Mouse (Mus musculus): ENCODE data around the gene Utrn. TPM values are rescaled to one million over a fixed set of nuclear protein-coding genes. Genes with fewer than 3 reads are reported as not detected.

Utrn gene
- total and polyA plus RNA-seq, 3 experiments: 9.4 to 115 (median 71.5) TPM

DNA sequence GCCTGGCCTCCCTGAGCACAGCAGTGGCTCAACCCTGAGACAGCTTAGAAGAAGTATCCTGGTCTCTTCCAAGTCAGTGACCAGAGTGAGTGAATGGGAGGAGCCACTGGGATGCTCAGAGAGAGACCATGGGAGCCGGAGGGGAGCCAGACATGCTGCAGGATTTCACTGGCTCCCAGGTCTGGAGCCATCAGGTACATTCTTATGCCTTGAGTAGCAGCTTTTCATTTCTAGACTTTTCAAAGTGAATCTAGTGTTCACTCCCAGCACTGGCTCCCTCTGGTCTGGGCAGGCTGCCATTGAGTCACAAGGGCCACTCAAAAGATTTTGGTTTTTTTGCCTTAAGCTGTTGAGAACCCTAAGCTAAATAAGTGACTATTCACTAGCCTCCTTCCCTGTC lies 31.5 kb downstream of the Utrn start:
- DNase-seq (ENCODE audit: low spot score): no peak
- Histone ChIP-seq H3K36me3 (replicated peaks) (peaks cover 55% of the 10 kb centered on the region), H3K4me1 (ENCODE audit: insufficient read depth, low read depth, low read length) (peaks cover 35% of the 10 kb centered on the region), H3K4me3 (ENCODE audit: low read depth, low read length) (no peak overlapping the region), H3K27me3 (ENCODE audit: insufficient read depth, low read length) (no peaks in the 10 kb centered on the region), H3K9me3 (replicated peaks) (no peaks in the 10 kb centered on the region)
- no peak for ATAC-seq (ENCODE audit: extremely low read depth, insufficient number of reproducible peaks, low FRiP score, poor library complexity, severe bottlenecking)
- no peak for TF ChIP-seq TAL1 (conservative IDR thresholded peaks at IDR 0.05; ENCODE audit: low read depth, low read length)
- TF ChIP-seq GATA2 (IDR thresholded peaks at IDR 0.05; ENCODE audit: borderline replicate concordance, low read depth, low read length): no peak
- TF ChIP-seq CTCF (IDR thresholded peaks at IDR 0.05; ENCODE audit: low read depth, low read length): no peak
- TF ChIP-seq GATA1 (IDR thresholded peaks at IDR 0.05; ENCODE audit: borderline replicate concordance, low read length): no peak
- TF ChIP-seq POLR2AphosphoS5 (IDR thresholded peaks at IDR 0.05; ENCODE audit: insufficient replicate concordance, low read depth, low read length): no peak

DNA sequence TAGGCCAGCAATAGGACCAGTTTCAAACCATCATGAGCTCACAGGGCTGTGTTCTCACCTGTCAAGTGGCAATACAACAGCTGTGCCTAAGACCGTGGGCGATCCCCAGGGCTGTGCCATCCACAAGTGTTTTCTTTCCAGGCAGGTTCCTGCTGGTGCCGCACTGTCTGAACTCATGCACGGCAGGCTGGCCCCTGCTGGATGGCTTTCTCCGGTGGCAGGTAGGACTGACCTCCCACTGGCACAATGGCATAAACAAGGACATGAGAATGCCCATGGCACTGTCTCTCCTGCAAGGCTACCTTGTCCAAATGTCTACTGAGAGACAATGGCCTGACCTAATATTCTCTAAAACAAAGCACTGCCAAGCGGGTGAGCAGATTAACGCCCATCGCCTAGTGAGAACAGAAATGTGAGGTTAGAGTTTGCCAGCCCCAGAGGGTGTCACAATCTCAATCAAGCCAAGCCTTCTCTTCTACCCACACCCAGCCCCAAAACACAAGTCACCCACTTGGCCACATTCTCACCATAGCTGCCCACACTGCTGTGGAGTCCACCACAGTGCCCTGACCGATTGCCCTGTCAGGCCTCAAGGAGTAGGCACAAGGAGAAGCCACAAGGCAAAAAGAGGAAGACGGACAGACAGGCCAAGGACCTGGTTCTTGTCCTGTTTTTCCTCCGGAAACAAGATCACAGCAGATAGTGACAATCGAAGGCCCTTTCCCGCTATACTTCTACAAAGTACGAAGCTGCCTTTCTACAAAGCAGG lies 32.9 kb downstream of the Utrn start:
- DNase-seq (ENCODE audit: low spot score) (no peak), ATAC-seq (ENCODE audit: extremely low read depth, insufficient number of reproducible peaks, low FRiP score, poor library complexity, severe bottlenecking) (no peak)
- Histone ChIP-seq H3K4me3 (ENCODE audit: low read depth, low read length) (no peak overlapping the region), H3K27me3 (ENCODE audit: insufficient read depth, low read length) (no peaks in the 10 kb centered on the region), H3K9me3 (replicated peaks) (no peaks in the 10 kb centered on the region), H3K4me1 (ENCODE audit: insufficient read depth, low read depth, low read length) (peaks cover 30% of the 10 kb centered on the region), H3K36me3 (replicated peaks) (peaks cover 45% of the 10 kb centered on the region)
- TF ChIP-seq POLR2AphosphoS5 (IDR thresholded peaks at IDR 0.05; ENCODE audit: insufficient replicate concordance, low read depth, low read length) (no peak), TAL1 (conservative IDR thresholded peaks at IDR 0.05; ENCODE audit: low read depth, low read length) (no peak), CTCF (IDR thresholded peaks at IDR 0.05; ENCODE audit: low read depth, low read length) (no peak), GATA2 (IDR thresholded peaks at IDR 0.05; ENCODE audit: borderline replicate concordance, low read depth, low read length) (no peak), GATA1 (IDR thresholded peaks at IDR 0.05; ENCODE audit: borderline replicate concordance, low read length) (no peak)

DNA sequence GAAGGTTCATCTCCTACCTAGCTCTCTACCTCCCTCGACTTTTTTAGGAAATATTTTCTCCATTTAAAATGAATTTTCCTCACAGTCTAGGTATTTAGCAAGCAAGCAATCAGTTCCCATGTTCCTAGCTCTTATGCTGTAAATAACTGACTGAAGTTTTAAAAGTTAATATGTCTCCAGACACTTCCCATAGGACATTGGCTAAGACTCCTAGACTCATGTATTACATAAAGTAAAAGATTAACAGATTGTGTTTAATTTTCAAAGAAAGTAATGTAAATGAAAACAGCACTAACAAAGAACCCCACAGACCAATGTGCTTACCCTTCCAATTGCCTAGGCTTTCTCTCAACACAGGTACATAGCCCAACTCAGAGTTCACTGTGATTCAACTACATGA lies 35.0 kb downstream of the Utrn start:
- TF ChIP-seq GATA2 (IDR thresholded peaks at IDR 0.05; ENCODE audit: borderline replicate concordance, low read depth, low read length) (no peak), TAL1 (conservative IDR thresholded peaks at IDR 0.05; ENCODE audit: low read depth, low read length) (no peak), CTCF (IDR thresholded peaks at IDR 0.05; ENCODE audit: low read depth, low read length) (no peak), GATA1 (IDR thresholded peaks at IDR 0.05; ENCODE audit: borderline replicate concordance, low read length) (no peak), POLR2AphosphoS5 (IDR thresholded peaks at IDR 0.05; ENCODE audit: insufficient replicate concordance, low read depth, low read length) (no peak)
- Histone ChIP-seq H3K27me3 (ENCODE audit: insufficient read depth, low read length) (no peaks in the 10 kb centered on the region), H3K9me3 (replicated peaks) (no peaks in the 10 kb centered on the region), H3K4me3 (ENCODE audit: low read depth, low read length) (no peak overlapping the region), H3K4me1 (ENCODE audit: insufficient read depth, low read depth, low read length) (peaks cover 27% of the 10 kb centered on the region), H3K36me3 (replicated peaks) (peaks cover 42% of the 10 kb centered on the region)
- ATAC-seq (ENCODE audit: extremely low read depth, insufficient number of reproducible peaks, low FRiP score, poor library complexity, severe bottlenecking) (no peak), DNase-seq (ENCODE audit: low spot score) (no peak)

DNA sequence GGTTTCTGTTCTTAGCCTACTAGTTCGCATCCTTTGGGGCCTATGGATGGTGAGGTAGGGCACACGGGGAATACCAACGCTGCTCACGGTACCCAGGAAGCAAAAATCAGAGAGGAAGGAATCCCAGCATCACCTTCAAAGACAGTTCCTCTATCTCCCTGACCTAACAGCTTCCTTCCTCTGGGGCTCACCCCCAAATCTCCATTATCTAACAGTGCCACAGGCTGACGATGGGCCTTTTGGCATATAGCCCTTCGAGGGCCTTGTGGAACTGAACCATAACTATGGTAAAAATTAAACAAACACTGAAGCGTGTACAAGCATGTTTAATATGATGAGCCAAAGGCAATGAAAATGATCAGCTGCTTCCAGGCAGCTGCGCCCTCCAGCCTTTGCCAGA lies 37.0 kb downstream of the Utrn start:
- no peaks in the 10 kb centered on the region for H3K9me3 ChIP-seq (replicated peaks)
- H3K36me3 ChIP-seq (replicated peaks): peaks cover 33% of the 10 kb centered on the region
- no peak overlapping the region for H3K4me3 ChIP-seq (ENCODE audit: low read depth, low read length)
- H3K4me1 ChIP-seq (ENCODE audit: insufficient read depth, low read depth, low read length): peaks cover 34% of the 10 kb centered on the region
- ATAC-seq (ENCODE audit: extremely low read depth, insufficient number of reproducible peaks, low FRiP score, poor library complexity, severe bottlenecking): no peak
- no peaks in the 10 kb centered on the region for H3K27me3 ChIP-seq (ENCODE audit: insufficient read depth, low read length)
- no peak for DNase-seq (ENCODE audit: low spot score)
- TF ChIP-seq GATA1 (IDR thresholded peaks at IDR 0.05; ENCODE audit: borderline replicate concordance, low read length): no peak
- no peak for TF ChIP-seq POLR2AphosphoS5 (IDR thresholded peaks at IDR 0.05; ENCODE audit: insufficient replicate concordance, low read depth, low read length)
- TF ChIP-seq CTCF (IDR thresholded peaks at IDR 0.05; ENCODE audit: low read depth, low read length): no peak

DNA sequence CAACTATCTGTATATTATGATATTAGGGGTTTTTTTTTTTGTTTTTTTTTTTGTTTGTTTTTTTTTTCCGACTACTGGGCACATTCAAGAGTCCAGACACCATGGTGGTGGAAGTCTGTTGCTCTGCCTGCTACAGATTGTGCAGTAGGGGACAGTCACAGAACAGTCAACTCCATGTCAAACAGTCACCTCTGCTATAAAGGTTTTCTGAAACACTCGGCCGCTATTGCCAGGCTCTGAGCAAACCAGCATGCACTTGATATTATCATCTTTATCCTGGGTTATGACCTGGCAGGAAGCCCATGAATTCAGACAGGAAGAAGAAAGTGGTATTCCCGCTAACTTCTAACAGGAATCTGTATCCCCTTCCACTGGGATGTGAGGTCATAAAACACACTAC lies 41.4 kb downstream of the Utrn start:
- Histone ChIP-seq H3K4me3 (ENCODE audit: low read depth, low read length) (no peak overlapping the region), H3K36me3 (replicated peaks) (peaks cover 30% of the 10 kb centered on the region), H3K9me3 (replicated peaks) (no peaks in the 10 kb centered on the region), H3K4me1 (ENCODE audit: insufficient read depth, low read depth, low read length) (peaks cover 64% of the 10 kb centered on the region), H3K27me3 (ENCODE audit: insufficient read depth, low read length) (no peaks in the 10 kb centered on the region)
- ATAC-seq (ENCODE audit: extremely low read depth, insufficient number of reproducible peaks, low FRiP score, poor library complexity, severe bottlenecking) (no peak), DNase-seq (ENCODE audit: low spot score) (no peak)
- no peak for TF ChIP-seq GATA1 (IDR thresholded peaks at IDR 0.05; ENCODE audit: borderline replicate concordance, low read length)
- no peak for TF ChIP-seq GATA2 (IDR thresholded peaks at IDR 0.05; ENCODE audit: borderline replicate concordance, low read depth, low read length)
- no peak for TF ChIP-seq POLR2AphosphoS5 (IDR thresholded peaks at IDR 0.05; ENCODE audit: insufficient replicate concordance, low read depth, low read length)
- TF ChIP-seq TAL1 (conservative IDR thresholded peaks at IDR 0.05; ENCODE audit: low read depth, low read length): no peak
- no peak for TF ChIP-seq CTCF (IDR thresholded peaks at IDR 0.05; ENCODE audit: low read depth, low read length)

DNA sequence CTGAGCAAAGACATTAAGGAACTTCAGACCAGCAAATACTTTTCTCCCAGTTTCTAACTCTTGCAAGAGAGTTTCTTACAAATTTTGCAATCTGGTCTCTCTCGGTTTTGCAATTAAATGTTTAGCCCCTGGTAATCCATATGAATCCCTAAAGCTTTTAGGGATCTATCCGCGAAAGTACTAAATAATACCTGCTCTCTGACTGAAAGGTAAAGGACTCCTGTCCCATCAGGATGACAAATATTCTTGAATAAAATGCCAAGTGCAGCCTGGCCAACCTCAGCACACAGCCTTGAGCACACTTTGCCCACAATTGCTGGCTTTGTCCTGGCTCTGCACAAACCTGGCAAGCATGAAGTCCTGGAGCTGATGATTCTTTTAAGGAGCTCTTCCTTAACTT lies 41.9 kb downstream of the Utrn start:
- Histone ChIP-seq H3K4me1 (ENCODE audit: insufficient read depth, low read depth, low read length) (peaks cover 64% of the 10 kb centered on the region), H3K27me3 (ENCODE audit: insufficient read depth, low read length) (no peaks in the 10 kb centered on the region), H3K9me3 (replicated peaks) (no peaks in the 10 kb centered on the region), H3K4me3 (ENCODE audit: low read depth, low read length) (no peak overlapping the region), H3K36me3 (replicated peaks) (peaks cover 31% of the 10 kb centered on the region)
- no peak for TF ChIP-seq CTCF (IDR thresholded peaks at IDR 0.05; ENCODE audit: low read depth, low read length)
- no peak for TF ChIP-seq POLR2AphosphoS5 (IDR thresholded peaks at IDR 0.05; ENCODE audit: insufficient replicate concordance, low read depth, low read length)
- TF ChIP-seq TAL1 (conservative IDR thresholded peaks at IDR 0.05; ENCODE audit: low read depth, low read length): no peak
- TF ChIP-seq GATA1 (IDR thresholded peaks at IDR 0.05; ENCODE audit: borderline replicate concordance, low read length): no peak
- no peak for TF ChIP-seq GATA2 (IDR thresholded peaks at IDR 0.05; ENCODE audit: borderline replicate concordance, low read depth, low read length)
- DNase-seq (ENCODE audit: low spot score) (no peak), ATAC-seq (ENCODE audit: extremely low read depth, insufficient number of reproducible peaks, low FRiP score, poor library complexity, severe bottlenecking) (no peak)
